Mouse (Mus musculus) stomach, postnatal 0 days (tissue): Measurements from ENCODE around the gene Neurl4.

Experiments
- CTCF ChIP-seq: IDR thresholded peaks from 2 replicates; pipeline ENCODE4 v1.5.1; 2016; ENCODE audit warnings: antibody characterized with exemption, low read depth, mild to moderate bottlenecking, moderate library complexity
- EP300 ChIP-seq: optimal IDR thresholded peaks from 2 replicates; pipeline ENCODE3; 2016; ENCODE audit warnings: antibody characterized with exemption

GRCm38 (mm10) chr11:69936156-69936555, 35.3 kb downstream of the Neurl4 start:
- TF ChIP-seq EP300 (no peak), CTCF (no peak)
